ENCODE assay signal across 8 mouse cellular contexts in the genomic region with DNA sequence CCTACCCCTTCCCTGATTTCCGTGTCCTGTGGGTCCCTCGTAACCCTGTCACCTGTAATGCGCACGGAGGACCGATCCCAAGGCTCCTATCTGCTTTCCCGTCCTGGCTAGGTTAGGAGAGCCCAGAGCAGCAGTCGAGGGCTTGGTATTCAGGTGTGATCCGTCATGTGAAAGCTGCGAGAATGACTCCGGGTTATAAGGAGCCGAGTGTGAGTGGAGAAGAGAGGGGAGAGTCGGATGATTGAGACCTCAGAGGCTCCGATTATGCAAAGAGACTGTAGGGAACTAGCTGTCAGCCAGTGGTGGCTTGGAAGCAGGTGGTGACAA. TPM values are rescaled to one million over a fixed set of nuclear protein-coding genes. Genes with fewer than 3 reads are reported as not detected.
DNase-seq lines count a peak whose midpoint lies in the region; ATAC-seq lines count a peak whose summit lies in the region.

No protein-coding gene starts in this region.

- no peak; the same call in 1 of the 2 replicates for ATAC-seq in heart, embryonic 15.5 days (replicated peaks; ENCODE audit: insufficient number of reproducible peaks, insufficient read depth, low FRiP score, low read depth)
- ATAC-seq in hindbrain, embryonic 12.5 days (ENCODE audit: low FRiP score): no peak; the same call in 1 of the 2 replicates
- ATAC-seq in monocyte, adult 5-6 weeks (replicated peaks; ENCODE audit: insufficient number of reproducible peaks, low FRiP score, low TSS enrichment, poor library complexity, severe bottlenecking): no peak

- peaks cover 10% of the 10 kb centered on the region; the same call in 1 of the 2 replicates for H3K4me1 ChIP-seq in heart, embryonic 15.5 days (replicated peaks)
- peaks cover 10% of the 10 kb centered on the region; the same call in 1 of the 2 replicates for H3K4me1 ChIP-seq in hindbrain, embryonic 12.5 days
- peaks cover 15% of the 10 kb centered on the region for H3K4me1 ChIP-seq in midbrain, embryonic 10.5 days

- H3K27ac ChIP-seq in heart, embryonic 15.5 days: peak overlapping the region; percentile 83
- H3K27ac ChIP-seq in hindbrain, embryonic 12.5 days: peak overlapping the region; percentile 67
- peak overlapping the region; percentile 85 for H3K27ac ChIP-seq in midbrain, embryonic 10.5 days (replicated peaks)

- no peak for DNase-seq in heart, adult 8-10 months (ENCODE audit: low spot score)
- peak; percentile 24 for DNase-seq in WW6 (ENCODE audit: low read depth, low spot score)
- no peak for DNase-seq in midbrain, embryonic 10.5 days (ENCODE audit: low spot score)
- no peak for DNase-seq in adrenal gland, adult 8-10 months
- DNase-seq in urinary bladder, adult 18-20 months (ENCODE audit: low spot score in 2 of 2): no peak

- H3K9me3 ChIP-seq in heart, embryonic 15.5 days (replicated peaks): no peaks in the 10 kb centered on the region
- H3K9me3 ChIP-seq in hindbrain, embryonic 12.5 days (replicated peaks): no peaks in the 10 kb centered on the region
- no peaks in the 10 kb centered on the region for H3K9me3 ChIP-seq in midbrain, embryonic 10.5 days (replicated peaks)

- H3K4me3 ChIP-seq in heart, embryonic 15.5 days: peak overlapping the region; percentile 86
- H3K4me3 ChIP-seq in hindbrain, embryonic 12.5 days: peak overlapping the region; percentile 64
- peak overlapping the region; percentile 71 for H3K4me3 ChIP-seq in midbrain, embryonic 10.5 days

- no peaks in the 10 kb centered on the region for H3K27me3 ChIP-seq in heart, embryonic 15.5 days
- no peaks in the 10 kb centered on the region for H3K27me3 ChIP-seq in hindbrain, embryonic 12.5 days
- no peaks in the 10 kb centered on the region for H3K27me3 ChIP-seq in midbrain, embryonic 10.5 days (ENCODE audit: low read depth, poor library complexity, severe bottlenecking)

- peak overlapping the region; percentile 80 for H3K4me2 ChIP-seq in heart, embryonic 15.5 days
- peak overlapping the region; percentile 80 for H3K4me2 ChIP-seq in hindbrain, embryonic 12.5 days (replicated peaks)

- H3K9ac ChIP-seq in heart, embryonic 15.5 days: peak overlapping the region; percentile 92
- H3K9ac ChIP-seq in hindbrain, embryonic 12.5 days: peak overlapping the region; percentile 75

- H3K36me3 ChIP-seq in heart, embryonic 15.5 days: peaks cover 24% of the 10 kb centered on the region
- peaks cover 16% of the 10 kb centered on the region for H3K36me3 ChIP-seq in hindbrain, embryonic 12.5 days
- H3K36me3 ChIP-seq in midbrain, embryonic 10.5 days: peaks cover 33% of the 10 kb centered on the region

- under 1% methylated on average over 13 of the region's 13 CpGs for WGBS in heart, embryonic 15.5 days
- under 1% methylated on average over 13 of the region's 13 CpGs for WGBS in hindbrain, embryonic 12.5 days
- under 1% methylated on average over 13 of the region's 13 CpGs for WGBS in midbrain, embryonic 10.5 days

RNA-seq across cellular contexts. Expression of a gene that starts 0.3 kb away (rescaled TPM):
- polyA plus RNA-seq in heart, embryonic 15.5 days (2015; fragmentation: Nextera tagmentation; extraction: Ambion mirVana): 170 and 202 TPM in 2 replicates
- 100 to 1,000 TPM; 101 to 106 (median 101) TPM for total RNA-seq in heart, adult 8-10 months (2022)
- polyA plus RNA-seq in hindbrain, embryonic 12.5 days (2016; fragmentation: Nextera tagmentation; extraction: Ambion mirVana): 182 and 187 TPM in 2 replicates
- 245 and 255 TPM in 2 replicates for polyA plus RNA-seq in midbrain, embryonic 10.5 days (2016; fragmentation: Nextera tagmentation; extraction: Ambion mirVana)
- total RNA-seq in adrenal gland, adult 8-10 months (2022): 100 to 1,000 TPM in 2 of 4 experiments, 10 to 100 TPM in 2; 88.5 to 119 (median 104) TPM
- 38.5 to 89.8 TPM (median 78.3 TPM) in 3 replicates for total RNA-seq in monocyte, adult 5-6 weeks (2017)

RNA-seq across cellular contexts. Expression of a gene that starts 17.4 kb away (rescaled TPM):
- polyA plus RNA-seq in heart, embryonic 15.5 days (2015; fragmentation: Nextera tagmentation; extraction: Ambion mirVana): 132 and 157 TPM in 2 replicates
- 10 to 100 TPM; 58.8 to 76.3 (median 71.7) TPM for total RNA-seq in heart, adult 8-10 months (2022)
- polyA plus RNA-seq in hindbrain, embryonic 12.5 days (2016; fragmentation: Nextera tagmentation; extraction: Ambion mirVana): 241 TPM in 2 replicates
- polyA plus RNA-seq in midbrain, embryonic 10.5 days (2016; fragmentation: Nextera tagmentation; extraction: Ambion mirVana): 306 and 335 TPM in 2 replicates
- 100 to 1,000 TPM in 1 of 4 experiments, 10 to 100 TPM in 3; 69.2 to 118 (median 79.1) TPM for total RNA-seq in adrenal gland, adult 8-10 months (2022)
- 79.7 to 95.6 TPM (median 94.3 TPM) in 3 replicates for total RNA-seq in monocyte, adult 5-6 weeks (2017)

RNA-seq across cellular contexts. Expression of a gene that starts 41.9 kb away (rescaled TPM):
- polyA plus RNA-seq in heart, embryonic 15.5 days (2015; fragmentation: Nextera tagmentation; extraction: Ambion mirVana): 0.09 and 0.30 TPM in 2 replicates
- not detected for total RNA-seq in heart, adult 8-10 months (2022)
- polyA plus RNA-seq in hindbrain, embryonic 12.5 days (2016; fragmentation: Nextera tagmentation; extraction: Ambion mirVana): 0.22 and 0.23 TPM in 2 replicates
- polyA plus RNA-seq in midbrain, embryonic 10.5 days (2016; fragmentation: Nextera tagmentation; extraction: Ambion mirVana): not detected in 2 replicates
- total RNA-seq in adrenal gland, adult 8-10 months (2022): under 1 TPM; 0.24 to 0.46 (median 0.29) TPM
- total RNA-seq in monocyte, adult 5-6 weeks (2017): not detected in 3 replicates
